Mouse (Mus musculus): ENCODE measurements at regions not wholly inside any gene's neighbourhood (a gene's known extent, or its start where the extent isn't known, plus 50 kb on each side); places are given as distances from the start of the nearest gene placed in this dataset.

DNA sequence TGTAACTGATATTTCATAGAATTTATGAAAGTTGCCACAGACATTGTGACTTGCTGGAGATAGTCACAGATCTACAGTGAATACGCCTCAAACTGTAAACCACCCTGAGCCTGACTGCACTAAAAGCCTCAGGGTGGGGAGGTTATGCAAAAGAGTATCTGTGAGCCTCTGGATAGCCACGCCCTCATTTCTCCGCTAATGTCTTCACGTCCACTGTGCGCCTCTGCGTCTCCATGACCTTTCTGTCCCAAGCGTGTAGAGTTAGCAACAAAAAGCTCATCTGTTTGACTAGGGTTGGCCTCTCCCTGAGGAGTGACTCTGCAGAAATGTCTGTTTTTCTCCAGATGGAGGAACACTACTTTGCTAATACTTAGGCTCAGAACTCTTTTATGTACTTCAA is 170.8 kb upstream of the Gm49356 start:
- no peaks in the 10 kb centered on the region for H3K27me3 ChIP-seq (ENCODE audit: insufficient read depth, low read length)
- H3K9ac ChIP-seq (replicated peaks; ENCODE audit: low read length): no peak overlapping the region
- no peak overlapping the region for H3K4me2 ChIP-seq (ENCODE audit: low read depth, low read length)
- no peak for TF ChIP-seq CTCF (IDR thresholded peaks at IDR 0.05; ENCODE audit: low read depth)
- H3K36me3 ChIP-seq (ENCODE audit: insufficient read depth, low read length): no peaks in the 10 kb centered on the region
- DNase-seq (ENCODE audit: low spot score) (no peak), ATAC-seq (no peak)
- H3K4me3 ChIP-seq (ENCODE audit: low read length): no peak overlapping the region
- H3K27ac ChIP-seq: no peak overlapping the region
- no peaks in the 10 kb centered on the region; the same call in 1 of the 2 replicates for H3K4me1 ChIP-seq (ENCODE audit: insufficient read depth, low read length)
- H3K9me3 ChIP-seq (ENCODE audit: low read length): no peaks in the 10 kb centered on the region
- 77% methylated on average over 7 of the region's 7 CpGs for WGBS

DNA sequence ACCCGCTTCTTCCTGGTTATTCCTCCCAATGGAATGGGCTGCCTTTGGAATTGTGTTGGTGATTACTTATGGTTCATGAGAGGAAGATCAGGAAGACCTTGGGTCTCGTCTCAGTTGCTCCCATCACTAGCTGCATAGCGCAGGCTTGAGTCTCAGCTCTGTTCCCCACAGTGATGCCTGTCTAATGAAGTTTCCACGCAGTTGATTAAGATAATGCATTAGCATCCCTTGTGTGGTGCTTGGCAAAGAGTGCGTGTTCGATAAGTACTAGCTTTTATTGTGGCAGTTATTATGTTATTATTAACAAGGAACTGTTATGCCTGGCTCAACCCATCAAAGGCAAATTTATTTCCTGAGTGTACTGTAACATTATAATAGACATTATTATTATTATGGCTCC is 169.7 kb upstream of the Gm49356 start:
- H3K27me3 ChIP-seq (ENCODE audit: insufficient read depth, low read length): no peaks in the 10 kb centered on the region
- WGBS: 67% methylated on average over 6 of the region's 6 CpGs
- no peaks in the 10 kb centered on the region for H3K9me3 ChIP-seq (ENCODE audit: low read length)
- no peak overlapping the region for H3K27ac ChIP-seq
- no peak for TF ChIP-seq CTCF (IDR thresholded peaks at IDR 0.05; ENCODE audit: low read depth)
- DNase-seq (ENCODE audit: low spot score): no peak
- ATAC-seq: no peak
- H3K4me1 ChIP-seq (ENCODE audit: insufficient read depth, low read length): no peaks in the 10 kb centered on the region
- no peaks in the 10 kb centered on the region for H3K36me3 ChIP-seq (ENCODE audit: insufficient read depth, low read length)
- H3K4me2 ChIP-seq (ENCODE audit: low read depth, low read length): no peak overlapping the region
- H3K4me3 ChIP-seq (ENCODE audit: low read length): no peak overlapping the region
- H3K9ac ChIP-seq (replicated peaks; ENCODE audit: low read length): no peak overlapping the region

DNA sequence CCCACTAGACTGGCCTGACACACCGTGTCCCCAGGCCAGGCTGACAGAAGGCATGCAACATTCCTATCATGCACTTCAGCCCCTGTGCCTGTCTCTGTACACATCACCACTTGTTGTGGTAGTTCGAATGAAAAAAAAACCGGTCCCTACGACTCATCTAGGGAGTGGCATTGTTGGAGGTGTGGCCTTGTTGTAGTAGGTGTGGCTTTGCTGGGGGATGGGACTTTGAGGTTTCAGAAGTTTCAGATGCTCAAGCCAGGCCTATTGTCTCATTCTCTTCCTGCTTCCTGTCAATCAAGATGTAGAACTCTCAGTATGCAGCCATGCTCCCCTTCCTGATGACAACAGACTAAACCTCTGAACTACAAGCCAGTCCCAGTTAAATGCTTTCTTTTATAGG is 162.1 kb upstream of the Gm49356 start:
- Histone ChIP-seq H3K36me3 (ENCODE audit: insufficient read depth, low read length) (no peaks in the 10 kb centered on the region), H3K4me1 (ENCODE audit: insufficient read depth, low read length) (no peaks in the 10 kb centered on the region), H3K27me3 (ENCODE audit: insufficient read depth, low read length) (no peaks in the 10 kb centered on the region), H3K9ac (replicated peaks; ENCODE audit: low read length) (no peak overlapping the region), H3K27ac (no peak overlapping the region), H3K4me2 (ENCODE audit: low read depth, low read length) (no peak overlapping the region), H3K4me3 (ENCODE audit: low read length) (no peak overlapping the region), H3K9me3 (ENCODE audit: low read length) (no peaks in the 10 kb centered on the region)
- TF ChIP-seq CTCF (IDR thresholded peaks at IDR 0.05; ENCODE audit: low read depth): no peak
- DNase-seq (ENCODE audit: low spot score) (no peak), ATAC-seq (no peak)
- WGBS: 90% methylated on average over 4 of the region's 4 CpGs

DNA sequence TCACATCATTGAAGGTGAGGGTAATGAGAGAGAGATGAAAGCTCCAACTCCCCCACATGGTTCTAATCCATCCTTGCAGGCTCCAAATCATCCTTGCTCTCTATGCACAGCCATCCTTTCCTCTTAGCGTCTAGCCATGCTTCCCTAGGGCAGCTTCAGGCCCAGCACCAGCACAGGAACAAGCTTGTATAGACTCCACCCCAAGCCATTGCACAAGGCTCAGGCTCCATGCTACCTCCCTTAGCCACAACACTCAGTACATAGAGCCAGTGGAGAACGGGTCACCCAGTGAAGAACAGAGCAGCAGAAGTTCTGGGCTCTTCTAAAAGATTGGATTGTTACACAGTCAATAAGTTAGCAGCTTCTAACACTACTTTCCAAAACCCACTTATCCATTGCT is 160.8 kb upstream of the Gm49356 start:
- Histone ChIP-seq H3K4me1 (ENCODE audit: insufficient read depth, low read length) (no peaks in the 10 kb centered on the region), H3K4me2 (ENCODE audit: low read depth, low read length) (no peak overlapping the region), H3K27ac (no peak overlapping the region), H3K27me3 (ENCODE audit: insufficient read depth, low read length) (no peaks in the 10 kb centered on the region), H3K36me3 (ENCODE audit: insufficient read depth, low read length) (no peaks in the 10 kb centered on the region), H3K4me3 (ENCODE audit: low read length) (no peak overlapping the region), H3K9ac (replicated peaks; ENCODE audit: low read length) (no peak overlapping the region), H3K9me3 (ENCODE audit: low read length) (no peaks in the 10 kb centered on the region)
- 94% methylated on average over 2 of the region's 2 CpGs for WGBS
- no peak for TF ChIP-seq CTCF (IDR thresholded peaks at IDR 0.05; ENCODE audit: low read depth)
- DNase-seq (ENCODE audit: low spot score) (no peak), ATAC-seq (no peak)

DNA sequence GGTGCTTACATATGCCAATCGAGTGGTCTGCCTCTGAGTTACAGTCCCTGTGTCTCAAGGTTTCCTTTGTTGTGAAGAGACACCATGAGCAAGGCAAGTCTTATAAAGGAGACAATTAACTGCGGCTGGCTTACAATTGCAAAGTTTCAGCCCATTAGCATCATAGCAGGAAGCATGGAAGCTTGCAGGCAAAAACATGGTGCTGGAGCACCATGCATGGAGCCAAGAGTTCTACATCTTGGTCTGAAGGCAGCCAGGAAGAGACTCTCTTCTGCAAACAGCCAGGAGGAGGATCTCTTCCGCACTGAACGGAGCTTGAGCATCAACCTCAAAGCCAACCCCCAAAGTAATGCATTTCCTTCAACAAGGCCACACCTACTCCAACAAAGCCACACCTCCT is 158.2 kb upstream of the Gm49356 start:
- Histone ChIP-seq H3K4me1 (ENCODE audit: insufficient read depth, low read length) (no peaks in the 10 kb centered on the region), H3K27ac (no peak overlapping the region), H3K36me3 (ENCODE audit: insufficient read depth, low read length) (no peaks in the 10 kb centered on the region), H3K4me3 (ENCODE audit: low read length) (no peak overlapping the region), H3K9ac (replicated peaks; ENCODE audit: low read length) (no peak overlapping the region), H3K4me2 (ENCODE audit: low read depth, low read length) (no peak overlapping the region), H3K9me3 (ENCODE audit: low read length) (no peaks in the 10 kb centered on the region), H3K27me3 (ENCODE audit: insufficient read depth, low read length) (no peaks in the 10 kb centered on the region)
- no peak for TF ChIP-seq CTCF (IDR thresholded peaks at IDR 0.05; ENCODE audit: low read depth)
- DNase-seq (ENCODE audit: low spot score) (no peak), ATAC-seq (no peak)
- WGBS: 72% methylated on average over 4 of the region's 4 CpGs

DNA sequence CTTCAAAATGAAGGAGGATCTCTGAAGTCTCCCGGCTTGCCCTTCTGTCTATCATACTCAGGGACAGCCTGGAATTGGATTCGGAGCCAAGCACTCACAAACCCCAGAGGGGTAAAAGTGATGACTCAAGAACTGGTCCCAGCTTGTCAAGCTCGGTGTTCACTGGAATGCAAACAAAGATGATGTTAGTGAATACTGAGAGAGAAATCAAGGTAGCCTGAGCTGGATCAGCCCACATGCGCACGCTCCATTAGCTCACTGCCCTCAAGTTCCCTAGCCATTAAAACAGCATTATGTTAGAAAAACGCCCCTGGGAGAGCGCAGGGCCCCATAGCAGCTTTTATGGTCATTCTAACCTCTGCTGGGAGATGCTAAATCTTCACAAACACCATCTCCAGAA is 157.8 kb upstream of the Gm49356 start:
- H3K27ac ChIP-seq: no peak overlapping the region; the same call in 1 of the 2 replicates
- WGBS: 71% methylated on average over 7 of the region's 7 CpGs
- H3K4me3 ChIP-seq (ENCODE audit: low read length): no peak overlapping the region
- no peaks in the 10 kb centered on the region for H3K4me1 ChIP-seq (ENCODE audit: insufficient read depth, low read length)
- TF ChIP-seq CTCF (IDR thresholded peaks at IDR 0.05; ENCODE audit: low read depth): no peak
- DNase-seq (ENCODE audit: low spot score) (no peak), ATAC-seq (no peak)
- no peaks in the 10 kb centered on the region for H3K9me3 ChIP-seq (ENCODE audit: low read length)
- H3K36me3 ChIP-seq (ENCODE audit: insufficient read depth, low read length): no peaks in the 10 kb centered on the region
- H3K9ac ChIP-seq (replicated peaks; ENCODE audit: low read length): no peak overlapping the region
- H3K4me2 ChIP-seq (ENCODE audit: low read depth, low read length): no peak overlapping the region
- H3K27me3 ChIP-seq (ENCODE audit: insufficient read depth, low read length): no peaks in the 10 kb centered on the region

DNA sequence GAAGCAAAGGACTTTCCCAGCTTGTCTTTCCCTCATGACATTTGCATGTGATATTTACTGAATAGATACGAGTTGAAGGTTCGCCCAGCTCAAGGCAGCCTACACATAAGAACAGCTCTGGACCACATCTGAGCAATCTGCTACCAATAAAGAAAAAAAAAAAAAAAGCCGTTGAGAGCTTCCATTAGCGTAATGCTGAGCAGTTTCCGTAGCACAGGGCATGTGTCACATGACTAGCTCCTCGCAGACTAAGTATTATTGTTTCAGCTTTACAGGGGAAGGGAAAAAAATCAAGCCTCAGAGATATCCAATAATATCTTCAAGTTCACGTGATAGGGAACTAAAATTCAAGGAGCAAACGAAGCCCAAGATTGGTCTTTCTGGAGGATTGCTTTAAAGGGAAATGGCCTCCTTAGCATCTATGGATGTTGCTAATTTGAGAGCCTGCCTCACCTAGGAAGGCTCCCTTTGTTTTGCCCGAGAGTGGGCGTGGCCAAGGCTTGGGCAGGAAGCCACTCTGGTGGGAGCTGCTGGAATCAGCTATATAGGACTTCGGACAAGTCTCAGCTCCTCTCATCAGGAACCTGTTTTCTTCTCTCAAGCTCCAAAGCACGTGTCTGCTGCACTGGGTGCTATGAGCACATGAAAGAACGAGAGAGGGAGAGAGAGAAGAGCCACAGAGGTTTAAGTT is 157.0 kb upstream of the Gm49356 start:
- no peak for TF ChIP-seq CTCF (IDR thresholded peaks at IDR 0.05; ENCODE audit: low read depth)
- peak; percentile 17 for DNase-seq (ENCODE audit: low spot score)
- no peak overlapping the region for H3K4me2 ChIP-seq (ENCODE audit: low read depth, low read length)
- no peak overlapping the region for H3K4me3 ChIP-seq (ENCODE audit: low read length)
- H3K36me3 ChIP-seq (ENCODE audit: insufficient read depth, low read length): no peaks in the 10 kb centered on the region
- no peaks in the 10 kb centered on the region for H3K27me3 ChIP-seq (ENCODE audit: insufficient read depth, low read length)
- WGBS: 52% methylated on average over 13 of the region's 13 CpGs
- H3K9ac ChIP-seq (replicated peaks; ENCODE audit: low read length): no peak overlapping the region
- H3K4me1 ChIP-seq (ENCODE audit: insufficient read depth, low read length): no peaks in the 10 kb centered on the region
- H3K27ac ChIP-seq: no peak overlapping the region; the same call in 1 of the 2 replicates
- peak; percentile 72 for ATAC-seq
- H3K9me3 ChIP-seq (ENCODE audit: low read length): no peaks in the 10 kb centered on the region
